Mouse (Mus musculus): ENCODE measurements at regions not wholly inside any gene's neighbourhood (a gene's known extent, or its start where the extent isn't known, plus 50 kb on each side); places are given as distances from the start of the nearest gene placed in this dataset.

- no peak overlapping the region for H3K4me3 ChIP-seq (replicated peaks)
- no peak overlapping the region for H3K27ac ChIP-seq
- H3K9ac ChIP-seq (replicated peaks), result no peak overlapping the region
- no peak overlapping the region for H3K4me2 ChIP-seq
- H3K36me3 ChIP-seq, result no peaks in the 10 kb centered on the region
- peaks cover 10% of the 10 kb centered on the region for H3K4me1 ChIP-seq (replicated peaks)
- H3K9me3 ChIP-seq, result peaks cover 5% of the 10 kb centered on the region
- H3K27me3 ChIP-seq, result no peaks in the 10 kb centered on the region
- ATAC-seq (ENCODE audit: insufficient number of reproducible peaks, insufficient read depth, low FRiP score, low TSS enrichment, low read depth), result no peak
Measured at GRCm38 (mm10) chr5:4654186-4654585, 103.6 kb downstream of the Fzd1 start.

DNA sequence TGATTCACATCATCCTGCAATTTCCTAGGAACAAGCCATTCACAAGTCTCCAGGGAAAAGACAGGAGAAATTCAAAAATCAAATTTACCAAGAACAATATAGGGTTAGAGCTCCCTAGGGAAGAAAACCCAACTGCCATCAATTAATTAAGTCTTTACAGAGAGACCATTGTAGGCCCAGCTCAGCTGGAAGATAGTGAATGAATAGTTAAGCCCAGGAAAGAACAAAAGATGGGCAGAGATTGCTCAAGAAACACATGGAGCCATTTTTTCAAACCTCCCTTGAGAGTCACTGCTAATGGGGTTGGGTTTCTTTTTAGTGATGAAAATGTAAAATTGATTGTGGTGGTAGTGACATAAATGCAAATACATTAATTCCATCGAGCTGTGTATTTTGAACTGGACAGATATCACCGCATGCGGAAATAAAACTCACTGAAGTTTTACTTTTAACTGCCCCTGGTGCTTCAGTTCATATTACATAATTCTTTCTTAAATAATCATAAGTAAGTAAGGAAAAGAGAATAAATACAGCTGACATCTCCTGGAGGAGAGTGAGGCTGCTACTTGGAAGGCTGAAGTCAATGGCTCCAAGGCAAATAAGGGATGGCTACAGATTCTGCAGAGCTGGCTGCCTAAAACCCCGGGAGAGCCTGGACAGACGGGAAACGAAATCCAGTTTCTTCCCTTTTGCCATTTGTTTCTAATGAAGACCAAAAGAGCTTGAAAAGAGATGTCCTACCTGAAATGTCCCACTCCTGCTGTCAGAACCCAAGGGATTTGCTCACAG, 106.5 kb downstream of the Fzd1 start:
- no peaks in the 10 kb centered on the region for H3K9me3 ChIP-seq
- H3K27ac ChIP-seq, result no peak overlapping the region

DNA sequence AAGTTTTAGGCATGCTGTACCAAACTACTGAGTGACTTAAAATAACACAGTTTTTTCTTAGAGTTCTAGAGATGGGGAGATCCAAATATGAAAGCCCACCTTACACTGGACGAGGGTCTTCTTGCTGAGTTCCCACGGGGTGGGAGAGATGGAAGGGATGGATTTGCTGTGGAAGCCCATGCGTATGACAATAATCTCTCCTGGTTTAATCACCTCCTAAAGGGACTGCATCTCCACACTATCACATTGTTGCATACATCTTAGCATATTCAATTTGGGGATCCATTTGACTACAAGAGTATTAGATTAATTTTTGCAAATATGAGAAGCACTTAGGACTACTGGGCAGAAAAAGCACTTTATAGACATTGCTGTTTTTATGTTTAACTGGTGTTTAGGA, 107.1 kb downstream of the Fzd1 start:
- no peak overlapping the region for H3K9ac ChIP-seq (replicated peaks)
- no peak overlapping the region for H3K4me3 ChIP-seq (replicated peaks)
- ATAC-seq (ENCODE audit: insufficient number of reproducible peaks, insufficient read depth, low FRiP score, low TSS enrichment, low read depth), result no peak
- WGBS, result 81% methylated on average over 3 of the region's 3 CpGs
- H3K36me3 ChIP-seq, result no peaks in the 10 kb centered on the region
- no peaks in the 10 kb centered on the region for H3K9me3 ChIP-seq
- H3K4me1 ChIP-seq (replicated peaks), result peaks cover 10% of the 10 kb centered on the region
- no peak overlapping the region for H3K27ac ChIP-seq
- H3K4me2 ChIP-seq, result no peak overlapping the region
- no peaks in the 10 kb centered on the region for H3K27me3 ChIP-seq

More for the DNA sequence above, 106.5 kb downstream of the Fzd1 start:
- Histone ChIP-seq H3K27me3 (no peaks in the 10 kb centered on the region), H3K4me3 (replicated peaks) (no peak overlapping the region), H3K36me3 (no peaks in the 10 kb centered on the region), H3K4me2 (no peak overlapping the region), H3K9ac (replicated peaks) (no peak overlapping the region), H3K4me1 (replicated peaks) (peaks cover 10% of the 10 kb centered on the region)
- ATAC-seq (ENCODE audit: insufficient number of reproducible peaks, insufficient read depth, low FRiP score, low TSS enrichment, low read depth), result no peak
- 82% methylated on average over 6 of the region's 6 CpGs for WGBS

DNA sequence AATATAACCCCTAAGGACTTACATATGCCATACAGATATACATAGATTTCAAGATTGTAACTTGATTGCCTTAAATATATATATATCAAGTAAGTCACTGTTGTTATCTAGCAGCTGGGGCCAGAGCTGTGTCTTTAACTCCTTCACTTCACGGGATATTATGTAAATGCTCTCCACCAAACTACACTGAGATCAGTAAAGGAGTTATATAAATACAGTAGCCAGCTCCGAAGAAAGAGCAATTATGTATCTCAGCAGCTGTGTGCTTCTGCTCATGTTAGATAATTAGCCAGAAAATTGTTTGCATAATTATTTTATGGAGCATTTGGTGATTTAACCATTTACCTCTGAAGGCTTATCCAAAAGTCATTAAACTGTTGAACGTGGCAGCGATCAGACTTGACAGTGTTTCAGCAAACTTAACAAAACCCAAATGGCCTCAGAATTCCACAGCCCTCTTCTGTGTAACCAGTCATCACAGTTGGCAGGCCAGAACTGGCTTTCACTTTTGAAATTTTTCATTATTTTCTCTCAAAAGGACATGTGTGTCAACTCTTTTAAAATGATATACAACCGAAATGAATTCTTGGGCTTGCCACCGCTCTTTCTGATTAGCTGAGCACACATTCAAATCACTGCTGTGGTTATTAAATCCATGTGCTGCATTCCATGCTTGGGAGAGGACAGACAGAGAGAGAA, 107.8 kb downstream of the Fzd1 start:
- H3K27ac ChIP-seq, result no peak overlapping the region
- 33% methylated on average over 6 of the region's 6 CpGs for WGBS
- H3K36me3 ChIP-seq, result no peaks in the 10 kb centered on the region
- H3K4me2 ChIP-seq, result no peak overlapping the region
- no peak overlapping the region for H3K9ac ChIP-seq (replicated peaks)
- H3K9me3 ChIP-seq, result no peaks in the 10 kb centered on the region
- H3K4me3 ChIP-seq (replicated peaks), result no peak overlapping the region
- ATAC-seq (ENCODE audit: insufficient number of reproducible peaks, insufficient read depth, low FRiP score, low TSS enrichment, low read depth), result no peak
- H3K27me3 ChIP-seq, result no peaks in the 10 kb centered on the region
- H3K4me1 ChIP-seq (replicated peaks), result peaks cover 10% of the 10 kb centered on the region

GRCm38 (mm10) chr5:4641041-4641440, 116.8 kb downstream of the Fzd1 start:
- Histone ChIP-seq H3K9me3 (no peaks in the 10 kb centered on the region), H3K4me3 (replicated peaks) (no peak overlapping the region), H3K4me1 (replicated peaks) (0 out of 2 replicates have a peak, but pooled peaks cover 2% of the 10 kb centered on the region), H3K9ac (replicated peaks) (no peak overlapping the region), H3K36me3 (no peaks in the 10 kb centered on the region), H3K4me2 (no peak overlapping the region), H3K27me3 (no peaks in the 10 kb centered on the region), H3K27ac (no peak overlapping the region)
- no peak for ATAC-seq (ENCODE audit: insufficient number of reproducible peaks, insufficient read depth, low FRiP score, low TSS enrichment, low read depth)

GRCm38 (mm10) chr5:4633763-4634162, 124.1 kb downstream of the Fzd1 start:
- no peak overlapping the region for H3K4me3 ChIP-seq (replicated peaks)
- 83% methylated on average over 3 of the region's 3 CpGs for whole genome bisulfite sequencing
- no peak for ATAC-seq (ENCODE audit: insufficient number of reproducible peaks, insufficient read depth, low FRiP score, low TSS enrichment, low read depth)

DNA sequence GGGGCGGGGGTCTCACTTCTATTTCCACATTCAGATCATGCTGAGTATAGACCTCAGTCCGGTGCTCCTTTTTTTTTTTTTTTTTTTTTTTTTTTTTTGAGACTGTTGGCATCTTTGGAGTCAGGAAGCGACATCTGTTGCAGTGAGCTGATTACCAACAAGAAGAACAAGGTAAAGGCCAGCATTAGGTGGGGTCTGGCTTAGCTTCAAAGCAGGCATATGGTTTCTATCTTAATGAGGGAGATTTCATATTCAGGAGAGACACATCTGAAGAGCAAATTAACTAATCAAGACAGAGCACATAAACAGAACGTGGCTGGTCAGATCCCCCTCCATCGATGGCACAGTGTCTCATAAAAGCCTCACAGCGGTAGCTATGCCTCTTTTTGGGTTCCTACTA, 132.6 kb downstream of the Fzd1 start:
- ATAC-seq (ENCODE audit: insufficient number of reproducible peaks, insufficient read depth, low FRiP score, low TSS enrichment, low read depth), result no peak
- WGBS, result 50% methylated on average over 6 of the region's 6 CpGs

More at GRCm38 (mm10) chr5:4633763-4634162, 124.1 kb downstream of the Fzd1 start:
- Histone ChIP-seq H3K4me2 (no peak overlapping the region), H3K9ac (replicated peaks) (no peak overlapping the region), H3K9me3 (no peaks in the 10 kb centered on the region), H3K4me1 (replicated peaks) (no peaks in the 10 kb centered on the region), H3K36me3 (no peaks in the 10 kb centered on the region), H3K27ac (no peak overlapping the region), H3K27me3 (no peaks in the 10 kb centered on the region)

GRCm38 (mm10) chr5:4623625-4624024, 134.2 kb downstream of the Fzd1 start:
- no peak overlapping the region for H3K9ac ChIP-seq (replicated peaks)
- H3K4me3 ChIP-seq (replicated peaks), result no peak overlapping the region
- ATAC-seq (ENCODE audit: insufficient number of reproducible peaks, insufficient read depth, low FRiP score, low TSS enrichment, low read depth), result peak; percentile 71
- H3K9me3 ChIP-seq, result no peaks in the 10 kb centered on the region
- 8% methylated on average over 4 of the region's 4 CpGs for WGBS
- peak overlapping the region; percentile 43; the same call in 1 of the 2 replicates for H3K27ac ChIP-seq
- peaks cover 21% of the 10 kb centered on the region for H3K4me1 ChIP-seq (replicated peaks)
- 0 out of 2 replicates have a peak overlapping the region, but pooled peaks have one; percentile 6 for H3K4me2 ChIP-seq
- no peaks in the 10 kb centered on the region for H3K36me3 ChIP-seq
- H3K27me3 ChIP-seq, result no peaks in the 10 kb centered on the region

More for the DNA sequence above, 132.6 kb downstream of the Fzd1 start:
- H3K4me1 ChIP-seq (replicated peaks), result peaks cover 21% of the 10 kb centered on the region
- no peaks in the 10 kb centered on the region for H3K9me3 ChIP-seq
- no peak overlapping the region for H3K4me2 ChIP-seq
- no peak overlapping the region for H3K4me3 ChIP-seq (replicated peaks)
- no peaks in the 10 kb centered on the region for H3K36me3 ChIP-seq
- H3K9ac ChIP-seq (replicated peaks), result no peak overlapping the region
- H3K27me3 ChIP-seq, result no peaks in the 10 kb centered on the region
- H3K27ac ChIP-seq, result no peak overlapping the region

GRCm38 (mm10) chr5:4620513-4621210, 137.2 kb downstream of the Fzd1 start:
- H3K27me3 ChIP-seq, result no peaks in the 10 kb centered on the region
- 67% methylated on average over 4 of the region's 4 CpGs for WGBS
- H3K27ac ChIP-seq, result no peak overlapping the region
- H3K9ac ChIP-seq (replicated peaks), result no peak overlapping the region
- no peak overlapping the region for H3K4me2 ChIP-seq
- peaks cover 15% of the 10 kb centered on the region for H3K4me1 ChIP-seq (replicated peaks)
- no peak for ATAC-seq (ENCODE audit: insufficient number of reproducible peaks, insufficient read depth, low FRiP score, low TSS enrichment, low read depth)
- H3K4me3 ChIP-seq (replicated peaks), result no peak overlapping the region
- H3K36me3 ChIP-seq, result no peaks in the 10 kb centered on the region
- H3K9me3 ChIP-seq, result no peaks in the 10 kb centered on the region

- ATAC-seq (ENCODE audit: insufficient number of reproducible peaks, insufficient read depth, low FRiP score, low TSS enrichment, low read depth), result no peak
- WGBS, result 87% methylated on average over 2 of the region's 2 CpGs
- Histone ChIP-seq H3K4me1 (replicated peaks) (no peaks in the 10 kb centered on the region), H3K4me2 (no peak overlapping the region), H3K9ac (replicated peaks) (no peak overlapping the region), H3K27me3 (no peaks in the 10 kb centered on the region), H3K27ac (no peak overlapping the region), H3K9me3 (no peaks in the 10 kb centered on the region), H3K4me3 (replicated peaks) (no peak overlapping the region), H3K36me3 (no peaks in the 10 kb centered on the region)
Measured at GRCm38 (mm10) chr5:4615233-4615632, 142.6 kb downstream of the Fzd1 start.

- 90% methylated on average over 3 of the region's 3 CpGs for WGBS
- Histone ChIP-seq H3K27me3 (no peaks in the 10 kb centered on the region), H3K9me3 (no peaks in the 10 kb centered on the region), H3K4me3 (replicated peaks) (no peak overlapping the region), H3K9ac (replicated peaks) (no peak overlapping the region), H3K27ac (no peak overlapping the region), H3K4me2 (no peak overlapping the region), H3K4me1 (replicated peaks) (no peaks in the 10 kb centered on the region), H3K36me3 (no peaks in the 10 kb centered on the region)
- ATAC-seq (ENCODE audit: insufficient number of reproducible peaks, insufficient read depth, low FRiP score, low TSS enrichment, low read depth), result no peak
Measured at GRCm38 (mm10) chr5:4597471-4597870, 160.4 kb downstream of the Fzd1 start.

Data from limb, embryonic 12.5 days (tissue).